Mouse (Mus musculus) olfactory bulb, adult 2 months (tissue): Measurements from ENCODE around the gene Fnip1. TPM values are rescaled to one million over a fixed set of nuclear protein-coding genes. Genes with fewer than 3 reads are reported as not detected.
"Not testable (repeated sequence)": the region's sequence is repeated elsewhere in the genome, so short reads cannot be mapped to it uniquely, and the experiment has no call there.

Source experiments
- H3K27ac ChIP-seq: fragments of 200-500 bp; 2 replicates; pipeline ENCODE4 v1.5.1; 2012; ENCODE audit warnings: low read depth, low read length; ENCODE audit not compliant: insufficient read depth
- H3K4me1 ChIP-seq: fragments of 200-500 bp; 2 replicates; pipeline ENCODE4 v1.6.1; 2012; ENCODE audit warnings: low read length; ENCODE audit not compliant: control insufficient read depth, insufficient read depth
- H3K4me3 ChIP-seq: fragments of 200-500 bp; 2 replicates; pipeline ENCODE4 v1.5.1; 2012; ENCODE audit warnings: mild to moderate bottlenecking, low read depth, low read length, moderate library complexity; ENCODE audit not compliant: insufficient read depth
- CTCF ChIP-seq: fragments of 200-500 bp; IDR thresholded peaks from 2 replicates; pipeline ENCODE4 v1.5.1; 2012; ENCODE audit warnings: low read depth, mild to moderate bottlenecking, low read length, moderate library complexity; ENCODE audit not compliant: insufficient read depth
- POLR2A ChIP-seq: fragments of 200-500 bp; IDR thresholded peaks from 2 replicates; pipeline ENCODE4 v1.6.1; 2012; ENCODE audit warnings: mild to moderate bottlenecking, low read depth, low read length, moderate library complexity; ENCODE audit not compliant: insufficient read depth
- WGBS: fragments of 180-500 bp; shearing (Covaris S2); methylation state at CpG from one replicate; pipeline ENCODE4 v1.1.7; 2018; 5-methylcytosine and 5-hydroxymethylcytosine counted together
- polyA plus RNA-seq: library from polyadenylated mRNA; stranded (reverse); fragments of >200 nt; gene quantifications from 2 replicates; pipeline ENCODE4 v1.2.4, GENCODE M21; 2012; ENCODE audit warnings: low replicate concordance; ENCODE audit not compliant: missing spikeins, insufficient read depth, insufficient read length

Gene Fnip1
- not detected in 2 replicates for polyA plus RNA-seq

GRCm38 (mm10) chr11:54437823-54438337, at the start of gene Fnip1:
Gene Fnip1 (plus strand): TSS chr11:54438199.
- under 1% methylated on average over 47 of the region's 47 CpGs for WGBS
- TF ChIP-seq CTCF (no peak), POLR2A (peak; percentile 85)
- H3K27ac ChIP-seq = peak within 1 kb of the TSS; percentile 94
- 0 out of 2 replicates have a peak, but pooled peaks cover 6% of the 10 kb centered on the region for H3K4me1 ChIP-seq
- peak within 1 kb of the TSS; percentile 79 for H3K4me3 ChIP-seq

DNA sequence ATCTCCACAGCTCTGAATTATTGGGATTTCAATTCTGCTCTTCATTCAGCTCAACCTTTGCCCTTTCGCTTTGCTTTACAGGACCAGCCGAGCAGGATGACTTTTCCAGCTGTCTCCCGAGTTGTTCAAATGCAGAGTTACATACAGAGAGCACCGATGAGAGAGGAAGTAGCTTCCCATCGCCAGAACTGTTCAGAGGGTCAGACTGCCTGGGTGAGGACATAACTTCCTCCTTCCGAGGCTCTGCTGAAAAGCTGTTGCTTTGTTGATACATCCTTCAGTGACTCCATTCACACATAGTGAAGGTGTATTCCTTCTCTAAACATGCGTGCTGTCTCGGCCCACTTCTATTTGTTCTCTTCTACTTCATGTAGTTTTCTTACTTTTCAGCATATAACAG, 47.6 kb upstream of the Fnip1 start:
- WGBS = 75% methylated on average over 8 of the region's 8 CpGs
- Histone ChIP-seq H3K4me1 (no peaks in the 10 kb centered on the region), H3K4me3 (no peak overlapping the region), H3K27ac (no peak overlapping the region)
- TF ChIP-seq CTCF (no peak), POLR2A (no peak)

DNA sequence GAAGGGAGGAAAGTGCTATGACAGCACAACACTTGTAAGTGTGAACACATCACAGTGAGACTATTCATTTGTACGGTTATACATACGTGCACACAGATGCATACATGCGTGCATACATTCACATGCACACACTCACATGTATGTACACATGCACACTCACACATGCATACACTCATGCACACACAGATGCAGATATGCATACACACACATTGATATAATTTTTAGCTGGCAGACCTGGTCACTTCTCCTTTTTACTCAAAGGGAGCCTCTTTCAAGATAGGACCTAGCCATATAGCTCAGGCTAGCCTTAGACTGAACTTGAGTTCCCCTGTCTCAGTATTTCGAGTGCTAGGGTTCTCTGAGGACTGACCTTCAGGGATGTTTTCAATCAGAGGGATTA, 46.7 kb upstream of the Fnip1 start:
- 88% methylated on average over 4 of the region's 4 CpGs for WGBS
- Histone ChIP-seq H3K4me3 (no peak overlapping the region), H3K27ac (no peak overlapping the region), H3K4me1 (no peaks in the 10 kb centered on the region)
- TF ChIP-seq POLR2A (no peak), CTCF (no peak)

DNA sequence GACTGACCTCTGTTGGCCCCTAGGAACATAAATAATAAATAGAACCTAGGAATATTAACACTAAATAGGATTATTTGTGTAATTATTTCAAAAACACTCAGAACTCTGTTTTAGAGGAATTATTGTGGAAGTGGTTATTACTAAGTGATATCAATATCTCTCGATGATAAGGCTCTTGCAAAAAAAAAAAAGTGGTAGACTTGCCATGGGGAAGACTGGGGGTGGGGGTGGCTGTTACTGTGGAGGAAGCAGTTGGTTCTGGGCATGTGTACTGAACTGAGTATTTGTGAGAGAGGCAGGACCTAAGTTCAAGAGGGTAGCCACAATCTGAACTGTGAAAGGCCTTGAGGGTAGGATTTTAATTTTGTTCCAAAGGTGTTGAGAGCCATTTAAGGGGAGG, 41.3 kb upstream of the Fnip1 start:
- Histone ChIP-seq H3K4me1 (no peaks in the 10 kb centered on the region), H3K4me3 (no peak overlapping the region), H3K27ac (no peak overlapping the region)
- WGBS = 92% methylated on average over 1 of the region's 1 CpGs
- TF ChIP-seq POLR2A = no peak

GRCm38 (mm10) chr11:54398058-54398457, 39.9 kb upstream of the Fnip1 start:
- no peaks in the 10 kb centered on the region for H3K4me1 ChIP-seq
- no peak for TF ChIP-seq CTCF
- no peak for TF ChIP-seq POLR2A
- H3K27ac ChIP-seq = no peak overlapping the region
- no peak overlapping the region for H3K4me3 ChIP-seq
- 89% methylated on average over 4 of the region's 4 CpGs for WGBS

GRCm38 (mm10) chr11:54400803-54401202, 37.2 kb upstream of the Fnip1 start:
- not testable (repeated sequence) for H3K4me3 ChIP-seq, H3K4me1 ChIP-seq, H3K27ac ChIP-seq
- 93% methylated on average over 20 of the region's 20 CpGs for WGBS

DNA sequence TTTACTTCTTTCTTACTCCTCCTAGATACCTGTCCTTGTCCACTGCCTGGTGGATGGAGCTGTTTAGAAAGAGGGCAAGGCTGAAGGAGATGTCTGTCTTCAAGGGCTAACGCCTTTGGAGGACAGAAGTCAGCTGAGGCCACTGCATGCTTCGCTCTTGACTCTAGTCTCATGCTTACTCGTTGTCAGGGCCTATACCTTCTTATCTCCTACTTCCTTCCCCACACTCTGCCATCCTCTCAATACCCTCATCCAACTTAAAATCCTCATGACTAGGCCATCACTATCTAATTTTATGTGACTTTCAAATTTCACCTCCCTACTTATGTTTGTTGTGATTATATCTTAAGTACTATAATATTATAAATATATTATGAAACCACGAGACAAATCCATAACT, 33.1 kb upstream of the Fnip1 start:
- WGBS = 91% methylated on average over 4 of the region's 4 CpGs
- Histone ChIP-seq H3K4me1 (no peaks in the 10 kb centered on the region), H3K4me3 (no peak overlapping the region), H3K27ac (no peak overlapping the region)
- no peak for TF ChIP-seq CTCF
- TF ChIP-seq POLR2A = no peak

DNA sequence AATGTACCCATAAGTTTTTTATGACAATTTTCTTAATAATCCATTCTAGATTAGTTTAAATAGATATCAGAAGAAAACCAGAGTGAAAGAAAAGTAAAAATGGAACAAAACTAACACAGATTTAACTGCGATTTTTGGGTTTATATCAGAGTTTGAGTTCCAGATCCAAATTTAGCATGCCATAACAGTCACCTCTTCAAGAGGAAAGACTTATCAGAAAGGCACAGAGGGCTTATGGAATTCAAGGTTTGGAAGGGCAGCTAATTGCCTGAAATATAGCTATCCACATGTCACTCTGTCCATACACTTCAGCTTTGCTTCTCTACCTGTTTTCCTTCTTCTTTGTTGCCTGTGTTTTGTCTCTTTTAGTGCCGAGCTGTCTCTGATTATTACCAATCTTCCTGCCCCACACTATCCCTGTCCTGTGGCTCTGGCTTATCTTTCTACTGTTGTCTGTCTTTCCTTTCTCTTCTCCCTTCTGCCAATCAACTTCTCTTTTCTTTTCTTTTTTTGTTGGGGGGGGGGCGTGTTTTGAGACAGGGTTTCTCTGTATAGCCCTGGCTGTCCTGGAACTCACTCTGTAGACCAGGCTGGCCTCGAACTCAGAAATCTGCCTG, 31.0 kb upstream of the Fnip1 start:
- Histone ChIP-seq H3K4me3 (no peak overlapping the region), H3K27ac (no peak overlapping the region), H3K4me1 (no peaks in the 10 kb centered on the region)
- WGBS = 81% methylated on average over 4 of the region's 4 CpGs
- TF ChIP-seq POLR2A (no peak), CTCF (no peak)

- no peaks in the 10 kb centered on the region for H3K4me1 ChIP-seq
- TF ChIP-seq CTCF = no peak
- no peak for TF ChIP-seq POLR2A
- H3K4me3 ChIP-seq = no peak overlapping the region
- no peak overlapping the region for H3K27ac ChIP-seq
Measured at GRCm38 (mm10) chr11:54410612-54411011, 27.4 kb upstream of the Fnip1 start.

- no peak overlapping the region for H3K4me3 ChIP-seq
- TF ChIP-seq CTCF (no peak), POLR2A (no peak)
- no peak overlapping the region for H3K27ac ChIP-seq
- 36% methylated on average over 6 of the region's 6 CpGs for WGBS
- H3K4me1 ChIP-seq = no peaks in the 10 kb centered on the region
Measured at GRCm38 (mm10) chr11:54413017-54413416, 25.0 kb upstream of the Fnip1 start.
